8 mouse cellular contexts compared by ENCODE assay signal in the genomic region with DNA sequence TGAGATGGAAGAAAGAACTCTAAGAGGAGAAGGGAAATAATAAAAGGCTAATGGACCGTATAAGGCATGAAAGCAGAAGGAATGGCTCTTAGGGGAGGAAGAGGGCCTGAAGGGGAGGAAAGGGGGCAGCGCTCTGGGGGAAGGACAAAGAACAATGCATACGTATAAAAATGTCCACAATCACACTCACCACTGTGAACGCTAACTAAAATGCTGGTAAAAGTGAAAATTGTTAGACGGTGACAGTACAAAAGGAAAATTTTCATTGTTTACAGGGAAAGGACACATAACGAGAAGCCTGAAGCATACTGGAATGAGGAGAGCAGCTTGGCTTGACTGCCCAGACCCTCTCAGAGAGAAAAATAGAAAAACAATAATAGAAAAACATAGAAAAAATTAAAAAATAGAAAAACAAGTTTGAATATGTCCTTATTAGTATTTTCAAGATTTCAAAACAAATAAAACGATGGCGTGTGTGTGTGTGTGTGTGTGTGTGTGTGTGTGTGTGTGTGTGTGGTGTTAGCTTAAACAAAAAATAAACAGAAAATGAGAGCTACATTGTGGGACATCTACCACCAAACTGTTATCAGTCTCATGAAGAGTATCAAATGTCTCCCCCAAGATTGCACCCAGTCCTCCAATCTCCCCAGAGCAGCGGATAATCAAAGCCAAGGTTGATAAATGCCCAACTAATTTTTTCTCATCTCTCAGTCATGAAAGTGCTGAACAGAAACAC. TPM values are rescaled to one million over a fixed set of nuclear protein-coding genes. Genes with fewer than 3 reads are reported as not detected.
DNase-seq lines count a peak whose midpoint lies in the region; ATAC-seq and TF ChIP-seq lines count a peak whose summit lies in the region.

No protein-coding gene starts in this region.

- no peaks in the 10 kb centered on the region for H3K36me3 ChIP-seq in lung, embryonic 14.5 days (ENCODE audit: insufficient read depth)
- no peaks in the 10 kb centered on the region for H3K36me3 ChIP-seq in forebrain, embryonic 12.5 days (replicated peaks)
- no peaks in the 10 kb centered on the region for H3K36me3 ChIP-seq in liver, embryonic 15.5 days (replicated peaks)

- no peak for ATAC-seq in lung, embryonic 14.5 days (ENCODE audit: insufficient read depth)
- peak; percentile 50 for ATAC-seq in forebrain, embryonic 12.5 days (ENCODE audit: low FRiP score)
- no peak for ATAC-seq in liver, embryonic 15.5 days (ENCODE audit: insufficient read depth)

- TF ChIP-seq CTCF in lung, embryonic 14.5 days (IDR thresholded peaks at IDR 0.05; ENCODE audit: low read depth) = no peak

- H3K4me1 ChIP-seq in lung, embryonic 14.5 days (ENCODE audit: insufficient read depth) = no peaks in the 10 kb centered on the region
- peaks cover 20% of the 10 kb centered on the region for H3K4me1 ChIP-seq in forebrain, embryonic 12.5 days
- peaks cover 3% of the 10 kb centered on the region; the same call in 1 of the 2 replicates for H3K4me1 ChIP-seq in liver, embryonic 15.5 days (replicated peaks)

- no peak overlapping the region; the same call in 1 of the 2 replicates for H3K9ac ChIP-seq in lung, embryonic 14.5 days
- peak overlapping the region; percentile 21; the same call in 1 of the 2 replicates for H3K9ac ChIP-seq in forebrain, embryonic 12.5 days
- H3K9ac ChIP-seq in liver, embryonic 15.5 days = no peak overlapping the region

- DNase-seq in lung, embryonic 14.5 days = no peak
- no peak for DNase-seq in lung, adult 18-20 months
- DNase-seq in retina, postnatal 1 day = peak; percentile 47
- no peak for DNase-seq in testis, postnatal 10 days (ENCODE audit: low spot score)
- DNase-seq in cerebellum, postnatal 25 days = no peak
- no peak for DNase-seq in layer of hippocampus, adult 11-12 months (ENCODE audit: low spot score)

- no peaks in the 10 kb centered on the region for H3K27me3 ChIP-seq in lung, embryonic 14.5 days (ENCODE audit: insufficient read depth, low read length)
- no peaks in the 10 kb centered on the region for H3K27me3 ChIP-seq in forebrain, embryonic 12.5 days
- no peaks in the 10 kb centered on the region for H3K27me3 ChIP-seq in liver, embryonic 15.5 days

- no peak overlapping the region for H3K27ac ChIP-seq in lung, embryonic 14.5 days (ENCODE audit: low read depth)
- H3K27ac ChIP-seq in forebrain, embryonic 12.5 days = peak overlapping the region; percentile 81
- peak overlapping the region; percentile 41; the same call in 1 of the 2 replicates for H3K27ac ChIP-seq in liver, embryonic 15.5 days (replicated peaks)

- no peak overlapping the region for H3K4me3 ChIP-seq in lung, embryonic 14.5 days (ENCODE audit: low read depth, low read length)
- H3K4me3 ChIP-seq in forebrain, embryonic 12.5 days (replicated peaks) = peak overlapping the region; percentile 33
- peak overlapping the region; percentile 9; the same call in 1 of the 2 replicates for H3K4me3 ChIP-seq in liver, embryonic 15.5 days (replicated peaks)

- peak overlapping the region; percentile 46; the same call in 1 of the 2 replicates for H3K4me2 ChIP-seq in lung, embryonic 14.5 days
- peak overlapping the region; percentile 54 for H3K4me2 ChIP-seq in forebrain, embryonic 12.5 days
- H3K4me2 ChIP-seq in liver, embryonic 15.5 days = peak overlapping the region; percentile 40

- no peaks in the 10 kb centered on the region for H3K9me3 ChIP-seq in lung, embryonic 14.5 days (ENCODE audit: low read depth, low read length)
- H3K9me3 ChIP-seq in forebrain, embryonic 12.5 days = no peaks in the 10 kb centered on the region
- H3K9me3 ChIP-seq in liver, embryonic 15.5 days (replicated peaks) = no peaks in the 10 kb centered on the region

- WGBS in lung, embryonic 14.5 days = 68% methylated on average over 9 of the region's 9 CpGs
- WGBS in forebrain, embryonic 12.5 days = 35% methylated on average over 9 of the region's 9 CpGs
- 35% methylated on average over 9 of the region's 9 CpGs for WGBS in liver, embryonic 15.5 days (ENCODE audit: insufficient replicate concordance)

RNA-seq across cellular contexts. Expression of a gene that starts 39.7 kb away (rescaled TPM):
- 2.9 and 3.1 TPM in 2 replicates for polyA plus RNA-seq in lung, embryonic 14.5 days (2014; fragmentation: Nextera tagmentation; extraction: Ambion mirVana)
- 0.82 and 1.1 TPM in 2 replicates for polyA plus RNA-seq in forebrain, embryonic 12.5 days (2016; fragmentation: Nextera tagmentation; extraction: Ambion mirVana)
- 7.8 and 7.9 TPM in 2 replicates for polyA plus RNA-seq in liver, embryonic 15.5 days (2015; fragmentation: Nextera tagmentation; extraction: Ambion mirVana)
